Mouse (Mus musculus) T-cell, adult 66 days (primary cell): ENCODE measurements around the gene Gm20931. TPM values are rescaled to one million over a fixed set of nuclear protein-coding genes. Genes with fewer than 3 reads are reported as not detected.

Experiments
- total RNA-seq, 2 experiments: library from RNA; stranded (reverse); gene quantifications; 3 replicates in 1 of 2; 4 replicates in 1 of 2; pipeline ENCODE4 v1.2.4; 2023

Gm20931 gene
- total RNA-seq: not detected

GRCm38 (mm10) chrY:55213420-55213819 lies at the start of gene Gm20931:
Gm20931 (plus strand) TSS chrY:55213720.

